Mouse (Mus musculus): ENCODE results near the gene Ptpn9.

GRCm38 (mm10) chr9:57074171-57074821, 79.6 kb downstream of the Ptpn9 start:
- TF ChIP-seq CTCF (IDR thresholded peaks at IDR 0.05): peak; percentile 60
- TF ChIP-seq EP300 (IDR thresholded peaks at IDR 0.05): no peak
